Mouse (Mus musculus): ENCODE data around the gene Sipa1l3.

Gene Sipa1l3

DNA sequence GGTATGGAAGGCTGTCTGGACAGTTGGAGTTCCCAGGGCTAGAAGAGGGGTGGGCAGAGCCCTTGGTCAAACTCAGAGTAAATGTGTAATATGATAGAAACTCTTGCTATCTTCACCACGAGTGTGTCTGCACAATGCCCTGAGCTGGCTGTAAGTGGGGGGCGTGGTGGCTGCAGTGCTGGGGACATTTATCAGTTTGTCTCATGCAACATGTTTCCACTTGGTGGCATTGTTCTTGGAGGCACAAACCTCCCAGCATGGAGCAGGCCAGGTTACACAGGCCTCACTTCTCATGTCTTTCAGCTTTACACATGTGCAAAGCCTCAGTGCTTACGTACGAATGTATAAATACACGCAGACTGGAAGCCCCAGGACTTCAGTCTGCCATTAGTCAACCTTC, 146.3 kb downstream of the Sipa1l3 start:
- no peak for DNase-seq (ENCODE audit: low read depth)

DNA sequence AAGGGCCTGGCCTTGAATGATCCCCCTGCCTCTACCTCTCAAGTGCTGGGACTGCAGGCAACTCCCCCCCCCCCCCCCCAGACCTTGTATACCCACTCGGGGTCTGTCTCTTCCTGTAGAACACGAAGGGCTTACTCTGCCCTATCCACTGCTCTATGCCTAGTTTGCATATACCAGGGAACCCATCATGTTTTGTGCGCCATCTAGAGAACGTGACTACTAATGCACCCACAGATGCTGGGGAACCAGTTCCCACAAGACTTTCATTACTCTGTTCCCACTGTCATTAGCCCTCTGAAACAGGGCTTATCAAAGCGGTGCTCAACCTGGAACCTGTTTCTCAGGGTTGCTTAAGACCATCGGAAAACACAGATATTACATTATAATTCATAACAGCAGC, 148.4 kb downstream of the Sipa1l3 start:
- no peak for DNase-seq (ENCODE audit: low read depth)

DNA sequence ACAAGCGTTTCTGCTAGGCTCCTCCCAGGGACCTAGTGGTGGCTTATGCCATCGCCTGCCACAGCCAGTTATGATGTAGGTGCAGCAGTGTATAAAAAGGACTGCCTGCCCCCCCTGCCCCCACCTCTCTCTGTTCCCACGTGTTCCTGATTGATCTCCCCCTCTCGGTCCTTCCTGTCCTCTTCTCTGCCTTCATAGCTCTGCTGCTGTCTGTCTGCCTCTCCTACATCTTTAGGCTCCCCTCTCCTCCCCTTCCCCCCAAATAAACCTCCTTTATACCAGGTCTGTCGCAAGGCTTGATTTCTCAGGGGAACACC, 150.5 kb downstream of the Sipa1l3 start:
- DNase-seq (ENCODE audit: low read depth) = no peak

DNA sequence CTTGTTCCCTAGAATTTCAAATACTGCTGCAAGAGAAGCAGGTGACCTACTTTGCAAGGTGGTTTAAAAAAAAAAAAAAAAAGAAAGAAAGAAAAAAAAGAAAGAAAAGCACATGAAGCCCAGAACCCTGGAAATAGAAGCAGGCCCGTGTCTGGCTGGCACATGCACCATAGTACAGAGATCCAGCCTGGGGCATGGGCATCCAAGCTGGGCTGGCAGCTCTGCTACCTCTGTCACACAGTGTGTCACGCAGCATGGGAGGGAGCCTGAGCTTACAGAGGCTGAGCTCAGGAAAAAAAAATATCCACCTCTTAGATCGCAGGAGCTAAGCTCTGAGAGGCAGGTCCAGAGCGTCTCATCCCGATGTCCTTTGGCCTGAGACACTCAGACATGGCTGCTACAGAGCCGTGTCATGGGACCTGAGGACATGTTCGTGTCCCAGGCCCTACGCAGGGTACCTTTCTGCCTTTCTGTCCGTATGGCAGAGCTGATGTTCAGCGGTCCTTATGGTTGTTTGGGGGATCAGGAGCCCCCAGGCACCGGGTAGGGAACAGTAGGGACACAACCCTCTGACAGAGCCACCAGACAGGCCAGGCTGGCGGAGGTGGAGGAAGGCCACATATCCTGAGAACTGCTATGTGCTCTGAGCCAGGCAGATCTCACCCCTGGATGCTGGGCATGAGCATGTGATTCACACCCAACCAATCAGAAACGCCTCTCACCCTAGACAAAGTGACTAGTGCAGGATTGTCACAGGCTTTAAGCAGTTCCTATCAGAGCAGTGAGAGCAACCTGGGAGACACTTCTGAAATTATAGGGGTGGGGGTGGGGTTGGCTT, 151.1 kb downstream of the Sipa1l3 start:
- DNase-seq (ENCODE audit: low read depth) = no peak

DNA sequence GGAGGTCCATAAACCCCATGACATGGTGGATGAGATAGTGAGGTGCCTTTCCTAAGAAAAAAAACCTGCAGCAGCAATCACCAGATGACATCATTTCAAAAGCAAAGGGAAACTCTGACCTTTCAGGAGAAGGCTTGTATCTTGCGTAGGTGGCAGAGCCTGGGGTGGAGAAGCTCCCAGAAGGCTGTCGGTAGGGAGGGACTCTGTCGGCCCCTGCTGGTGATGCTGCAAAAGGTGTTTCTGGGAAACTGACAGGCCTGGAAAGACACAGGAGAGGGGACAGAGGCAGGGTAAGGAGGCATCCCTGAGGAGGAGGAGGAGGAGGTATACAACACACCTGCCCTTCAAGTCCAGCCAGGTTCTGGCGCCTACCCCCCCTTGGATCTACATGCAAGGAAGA, 154.4 kb downstream of the Sipa1l3 start:
- no peak for DNase-seq (ENCODE audit: low read depth)

DNA sequence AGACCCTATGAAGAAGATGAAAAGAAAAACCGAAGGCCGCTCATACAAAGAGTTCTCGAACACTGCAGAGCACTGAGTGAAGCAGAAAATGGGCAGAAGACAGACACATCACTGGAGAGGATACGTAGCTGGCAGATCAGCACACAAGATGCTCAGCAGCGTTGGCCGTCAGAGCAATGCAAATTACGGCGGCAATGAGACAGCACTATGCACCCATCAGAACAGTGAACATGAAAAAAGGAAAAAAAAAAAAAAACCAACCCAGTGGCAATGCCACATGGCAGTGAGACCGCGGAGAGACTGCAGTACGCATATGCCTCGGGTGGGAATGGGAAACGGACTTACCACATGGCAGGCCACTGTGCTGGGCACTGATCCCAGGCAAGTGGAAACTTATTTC, 156.9 kb downstream of the Sipa1l3 start:
- no peak for DNase-seq (ENCODE audit: low read depth)

DNA sequence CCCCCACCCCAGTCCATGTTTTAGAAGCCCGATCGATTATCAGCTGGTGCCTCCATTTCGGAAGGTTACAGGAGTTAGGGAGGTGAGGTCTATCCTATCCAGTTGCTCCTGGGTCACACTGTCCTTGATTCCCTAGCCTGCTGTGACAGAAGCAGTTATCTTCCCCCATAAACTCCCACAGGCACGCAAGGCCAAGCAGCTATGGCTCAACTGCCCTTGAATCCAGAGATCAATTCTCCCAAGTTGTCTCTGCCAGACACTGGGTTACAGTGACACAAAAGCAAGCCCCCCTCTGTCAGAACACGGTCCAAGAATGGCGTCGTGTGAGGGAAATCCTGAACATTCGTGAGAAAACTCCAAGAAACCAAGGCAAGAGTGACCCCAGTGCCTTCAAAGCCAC, 163.0 kb downstream of the Sipa1l3 start:
- DNase-seq (ENCODE audit: low read depth) = no peak

DNA sequence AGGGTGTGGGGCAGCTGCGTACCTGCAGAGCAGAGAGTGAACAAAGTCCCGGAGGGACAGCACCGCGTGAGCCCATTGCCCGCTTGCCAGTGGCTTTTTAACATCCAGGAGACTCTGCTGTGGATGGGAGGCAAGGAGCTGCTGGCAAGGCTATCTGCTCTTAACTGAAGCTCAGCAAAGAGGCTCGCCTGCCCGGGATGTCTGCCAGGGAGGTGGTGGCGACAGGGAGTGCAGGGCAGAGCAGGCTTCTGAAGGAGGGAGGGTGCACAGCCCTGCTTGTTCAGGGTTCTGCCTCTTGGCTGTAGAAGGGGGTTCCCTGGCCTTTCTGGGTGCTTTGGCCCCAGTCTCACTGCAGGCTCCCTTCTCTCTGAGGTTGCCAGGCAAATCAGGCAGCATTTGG, 164.3 kb downstream of the Sipa1l3 start:
- no peak for DNase-seq (ENCODE audit: low read depth)

DNA sequence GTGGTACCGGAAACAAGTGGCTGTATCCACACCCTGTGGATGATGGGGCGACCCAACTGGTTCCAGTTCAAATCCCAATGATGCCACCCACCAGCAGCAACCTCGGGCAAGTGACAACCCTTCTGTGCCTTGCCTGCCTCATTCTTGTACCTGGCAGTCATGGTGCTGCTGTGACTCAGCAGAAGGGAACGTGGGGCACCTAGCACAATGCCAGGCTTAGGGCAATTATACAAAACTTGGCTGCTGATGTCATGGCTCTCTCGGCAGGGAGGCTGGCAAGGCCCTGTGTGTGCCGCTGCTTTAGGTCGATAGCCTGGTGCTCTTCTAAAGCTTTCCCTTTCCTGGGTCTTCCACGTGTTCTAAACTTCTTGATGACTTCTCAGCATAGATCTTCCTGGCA, 166.2 kb downstream of the Sipa1l3 start:
- DNase-seq (ENCODE audit: low read depth) = no peak

DNA sequence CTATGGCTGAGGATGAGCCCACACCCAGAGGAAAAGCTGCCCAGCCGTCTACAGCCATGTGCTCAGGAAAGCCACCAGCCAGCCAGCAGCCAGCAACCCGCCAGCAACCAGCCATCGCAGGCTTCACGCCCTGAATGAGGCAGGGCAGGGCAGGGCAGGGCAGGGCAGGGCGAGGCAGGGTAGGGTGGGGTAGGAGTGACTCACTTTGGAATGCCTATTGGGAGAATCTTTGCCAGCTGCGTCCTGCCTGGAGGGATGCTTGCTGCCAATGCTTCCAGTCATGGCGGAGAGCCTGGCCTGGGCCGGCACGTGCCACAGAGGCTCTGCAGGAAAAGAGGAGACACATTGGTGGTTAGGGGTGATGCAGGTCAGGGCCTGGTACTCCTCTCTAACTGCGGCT, 168.0 kb downstream of the Sipa1l3 start:
- no peak for DNase-seq (ENCODE audit: low read depth)

DNA sequence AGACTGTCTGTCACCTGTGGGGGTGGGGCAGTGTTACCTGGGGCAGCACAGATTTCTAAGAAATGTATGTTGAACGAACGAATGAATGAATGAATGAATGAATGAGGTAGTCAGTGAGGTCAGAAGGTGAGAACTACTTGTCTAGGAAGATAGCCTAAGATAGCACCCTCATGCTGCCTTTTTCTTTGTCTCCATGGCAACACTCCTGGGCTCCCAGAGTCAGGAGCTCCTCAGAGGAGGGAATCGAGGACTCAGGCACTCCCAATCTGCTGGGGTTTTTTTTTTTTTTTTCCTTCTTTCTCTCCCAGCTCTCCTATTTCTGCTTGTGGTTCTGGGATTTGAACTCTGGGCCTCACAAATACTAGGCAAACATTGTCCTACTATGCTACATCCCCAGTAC, 172.2 kb downstream of the Sipa1l3 start:
- no peak for DNase-seq (ENCODE audit: low read depth)

DNA sequence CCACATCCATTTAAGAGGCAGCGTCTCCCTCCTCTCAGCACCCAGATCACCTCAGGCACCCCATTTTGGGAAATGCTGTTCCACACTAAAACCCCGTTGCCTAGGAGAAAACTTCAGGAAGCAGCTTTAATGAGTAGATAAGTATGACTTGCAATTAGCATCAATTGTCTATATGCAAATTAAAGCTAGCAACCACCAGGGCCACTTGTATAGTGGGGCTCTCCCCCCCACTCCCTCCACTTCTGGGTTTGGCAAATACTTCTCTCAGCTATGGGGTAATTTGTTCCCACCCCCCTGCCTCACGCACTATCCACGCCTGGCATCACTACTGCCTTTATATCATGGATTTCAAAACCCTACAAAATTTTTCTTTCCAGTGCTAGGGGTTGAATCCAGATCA, 172.9 kb downstream of the Sipa1l3 start:
- no peak for DNase-seq (ENCODE audit: low read depth)

DNA sequence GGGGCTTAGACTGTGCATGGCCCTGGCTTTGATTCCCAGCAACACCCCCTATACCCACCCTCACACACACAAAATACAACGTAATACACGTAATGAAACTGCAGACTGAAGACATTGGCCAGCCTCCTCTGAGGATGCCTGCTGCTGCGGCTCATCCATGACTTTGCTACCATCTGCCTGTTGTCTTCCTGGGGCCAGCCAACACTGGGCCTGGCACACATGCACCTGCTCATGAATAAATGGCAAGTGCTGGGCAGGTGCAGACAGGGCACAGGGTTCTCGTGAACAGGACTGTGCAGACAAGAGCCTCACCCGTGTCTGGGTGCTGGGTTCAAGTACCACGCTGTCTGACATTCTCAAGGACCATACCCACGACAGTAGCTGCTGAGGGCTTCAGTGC, 174.7 kb downstream of the Sipa1l3 start:
- DNase-seq (ENCODE audit: low read depth) = no peak

DNA sequence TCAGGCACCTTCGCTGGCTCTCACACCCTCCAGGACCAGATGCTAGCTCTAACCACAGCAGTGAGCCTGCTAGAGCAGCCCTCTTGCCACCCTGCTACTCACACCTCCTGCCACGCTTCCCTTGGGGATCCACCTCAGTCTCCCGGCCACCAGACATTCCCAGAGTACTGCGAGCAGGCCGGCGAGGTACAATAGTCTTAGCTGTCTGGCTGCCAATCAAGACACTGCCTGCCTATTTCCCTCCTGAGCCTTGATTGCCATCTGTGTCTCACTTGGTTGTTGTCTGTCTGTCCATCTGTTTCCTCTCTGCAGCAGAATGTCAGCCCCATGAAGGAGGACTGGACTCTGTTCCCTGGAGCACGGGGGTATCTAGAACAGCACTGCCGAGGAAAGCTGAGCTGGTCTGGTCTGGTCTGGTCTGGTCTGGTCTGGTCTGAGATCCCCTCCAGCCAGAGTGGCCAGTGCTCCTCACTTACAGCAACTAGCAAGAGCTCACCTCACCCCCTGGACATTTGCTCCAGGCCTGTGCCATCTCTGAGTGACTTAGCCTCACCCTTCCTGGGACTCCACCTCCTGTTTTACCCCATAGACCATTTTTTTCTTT, 175.8 kb downstream of the Sipa1l3 start:
- DNase-seq (ENCODE audit: low read depth) = no peak

DNA sequence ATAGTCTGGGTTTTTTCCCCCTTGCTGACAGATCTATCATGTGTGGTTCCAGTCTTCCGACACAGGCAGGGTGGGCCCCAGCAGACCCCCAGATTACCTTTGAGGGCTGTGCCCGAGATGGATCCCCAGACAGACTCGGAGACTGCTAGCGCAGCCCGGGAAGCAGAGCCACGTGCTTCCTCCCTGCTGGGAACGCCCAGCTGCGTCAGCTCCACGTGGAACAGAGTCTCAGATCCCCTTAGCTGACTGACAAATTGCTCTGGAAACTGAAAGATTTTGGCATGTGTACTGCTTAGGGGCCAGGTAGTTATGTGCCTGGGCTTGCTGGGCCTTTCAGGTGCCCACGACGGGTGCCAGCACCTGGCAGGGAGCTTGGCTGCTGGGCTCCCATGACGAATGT, 176.7 kb downstream of the Sipa1l3 start:
- DNase-seq (ENCODE audit: low read depth) = no peak

DNA sequence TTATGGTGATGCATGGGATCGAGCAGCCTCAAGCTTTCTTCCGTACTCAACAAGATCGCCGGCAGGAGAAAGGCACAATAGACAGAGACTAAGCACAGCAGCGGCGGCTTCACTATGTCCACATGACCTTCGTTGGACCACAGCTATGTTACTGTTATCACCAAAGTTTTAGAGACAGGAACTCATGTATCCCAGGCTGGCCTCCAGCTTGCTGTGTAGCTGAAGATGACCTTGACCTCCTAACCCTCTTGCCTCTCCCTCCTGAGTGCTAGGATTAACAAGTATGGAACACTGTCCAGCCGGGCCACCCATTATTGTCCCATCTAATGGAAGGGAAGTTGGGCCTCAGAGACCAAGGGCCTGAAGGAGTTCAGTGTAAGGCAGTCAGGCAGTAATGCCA, 177.6 kb downstream of the Sipa1l3 start:
- DNase-seq (ENCODE audit: low read depth) = no peak

DNA sequence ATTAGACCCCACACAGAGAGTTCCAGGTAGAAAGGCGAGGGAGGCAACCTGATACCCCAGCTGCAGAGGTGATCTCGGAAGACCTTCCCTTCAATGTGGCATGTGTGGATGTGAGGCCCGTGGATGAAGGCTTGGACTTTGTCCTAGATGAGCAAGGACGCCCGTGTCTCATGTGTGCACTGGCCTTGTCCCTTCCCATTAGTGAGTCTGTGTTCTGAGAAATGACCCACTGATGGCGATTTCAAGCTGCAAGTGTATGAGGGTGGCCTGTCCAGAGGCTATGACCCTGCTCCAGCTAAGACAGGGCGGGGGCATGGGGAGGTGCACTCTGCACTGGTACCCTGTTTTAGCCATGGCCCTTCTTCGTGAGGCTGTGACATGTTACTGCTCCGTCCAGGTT, 178.2 kb downstream of the Sipa1l3 start:
- DNase-seq (ENCODE audit: low read depth) = no peak

DNA sequence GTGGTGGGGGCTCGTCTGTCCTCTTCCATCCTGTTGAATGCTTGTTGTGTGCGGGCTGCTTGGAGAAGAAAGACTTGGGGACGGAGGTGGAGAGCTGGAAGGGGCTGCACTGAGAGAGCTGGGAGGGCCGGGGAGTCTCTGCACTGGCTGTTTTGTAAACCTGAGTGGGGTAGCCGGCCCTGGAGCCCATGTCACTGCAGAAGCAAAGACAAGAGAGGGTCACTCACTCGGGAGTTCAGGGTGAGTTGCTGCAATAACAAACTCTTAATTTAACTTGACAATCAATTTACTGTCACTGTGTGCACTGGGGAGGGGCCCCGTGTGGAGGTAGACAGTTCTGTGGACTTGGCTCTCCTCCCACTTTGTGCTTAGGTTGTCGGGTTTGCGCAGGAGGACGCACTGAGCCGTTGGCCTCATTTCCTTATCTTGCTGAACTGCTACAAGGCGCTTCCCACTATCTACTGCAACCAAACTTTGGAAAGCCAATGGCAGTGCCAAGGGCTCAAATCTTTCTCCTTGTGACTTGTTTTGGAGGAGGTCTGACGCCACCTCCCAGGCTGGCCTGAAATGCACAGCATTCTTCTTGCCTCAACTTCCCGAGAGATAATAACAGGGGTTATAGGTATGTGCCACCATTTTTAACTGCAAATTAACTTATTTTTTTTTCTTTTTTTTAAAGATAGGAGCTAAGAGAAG, 179.3 kb downstream of the Sipa1l3 start:
- no peak for DNase-seq (ENCODE audit: low read depth)

DNA sequence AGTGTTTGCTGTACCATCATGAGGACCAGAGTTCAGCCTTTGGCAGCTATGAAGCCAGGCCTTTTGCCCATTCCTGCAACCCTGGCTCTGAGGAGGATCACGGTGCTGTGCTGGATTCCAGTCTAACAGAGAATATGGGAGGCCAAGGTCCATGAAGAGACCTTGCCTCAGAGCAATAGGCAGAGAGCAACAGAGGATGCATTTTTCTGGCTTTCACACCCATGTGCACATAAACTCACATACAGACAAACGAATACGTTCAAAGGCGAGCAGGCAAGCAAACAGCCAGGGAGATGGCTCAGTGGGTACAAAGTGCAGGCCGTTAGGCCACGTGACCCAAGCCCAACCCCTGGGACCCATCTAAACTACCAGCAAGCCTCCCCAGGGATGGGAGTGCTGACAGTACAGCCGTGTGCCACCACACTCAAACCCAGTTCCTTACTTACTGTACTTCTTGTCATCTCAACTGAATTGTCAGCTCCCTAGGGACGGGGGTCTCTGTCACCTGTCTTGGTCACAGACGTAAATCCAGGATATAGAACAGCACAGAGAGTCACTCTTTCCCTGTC, 180.0 kb downstream of the Sipa1l3 start:
- no peak for DNase-seq (ENCODE audit: low read depth)

DNA sequence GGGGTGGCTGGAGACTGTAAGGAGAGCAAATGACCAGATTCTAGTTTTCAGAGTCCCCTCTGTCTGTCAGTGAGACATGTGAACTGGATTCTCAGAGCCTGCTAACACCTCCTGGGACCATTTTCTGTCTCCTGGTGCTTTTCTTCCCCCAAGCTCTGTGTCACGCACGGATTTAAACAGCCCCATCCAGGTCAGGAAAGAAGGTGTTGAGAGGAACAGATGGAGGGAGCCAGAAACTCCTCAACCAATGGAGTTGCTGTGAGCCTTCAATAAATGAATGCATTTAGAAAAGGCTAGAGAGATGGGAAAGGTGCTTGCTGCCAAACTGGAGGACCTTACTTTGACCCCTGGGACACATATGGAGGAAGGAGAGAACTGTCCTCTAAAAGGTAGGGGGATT, 180.7 kb downstream of the Sipa1l3 start:
- no peak for DNase-seq (ENCODE audit: low read depth)

DNA sequence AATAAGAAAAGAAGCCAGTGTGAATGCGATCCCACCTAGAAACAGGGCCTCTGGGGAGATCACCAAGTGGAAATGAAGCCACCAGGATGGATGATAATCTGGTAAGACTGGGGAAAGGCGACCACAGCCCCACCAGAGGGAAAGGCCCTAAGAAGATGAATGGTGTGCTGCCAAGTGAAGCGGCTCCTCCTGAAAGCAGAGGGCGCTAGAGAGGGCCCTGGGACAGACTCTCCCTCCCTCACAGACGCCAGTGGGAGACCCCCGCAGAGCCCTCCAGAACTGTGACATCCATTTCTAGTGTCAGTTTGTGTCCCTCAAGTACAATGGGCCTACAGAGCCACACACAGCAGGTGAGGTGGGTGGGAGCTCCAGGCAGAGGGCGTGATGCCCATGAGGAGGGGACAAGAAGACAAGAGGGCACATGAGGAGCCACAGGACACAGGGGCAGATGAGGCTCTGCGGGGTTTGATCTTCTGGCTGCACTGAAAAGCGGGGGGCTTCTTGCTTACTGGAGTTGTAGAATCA, 181.6 kb downstream of the Sipa1l3 start:
- DNase-seq (ENCODE audit: low read depth) = no peak

DNA sequence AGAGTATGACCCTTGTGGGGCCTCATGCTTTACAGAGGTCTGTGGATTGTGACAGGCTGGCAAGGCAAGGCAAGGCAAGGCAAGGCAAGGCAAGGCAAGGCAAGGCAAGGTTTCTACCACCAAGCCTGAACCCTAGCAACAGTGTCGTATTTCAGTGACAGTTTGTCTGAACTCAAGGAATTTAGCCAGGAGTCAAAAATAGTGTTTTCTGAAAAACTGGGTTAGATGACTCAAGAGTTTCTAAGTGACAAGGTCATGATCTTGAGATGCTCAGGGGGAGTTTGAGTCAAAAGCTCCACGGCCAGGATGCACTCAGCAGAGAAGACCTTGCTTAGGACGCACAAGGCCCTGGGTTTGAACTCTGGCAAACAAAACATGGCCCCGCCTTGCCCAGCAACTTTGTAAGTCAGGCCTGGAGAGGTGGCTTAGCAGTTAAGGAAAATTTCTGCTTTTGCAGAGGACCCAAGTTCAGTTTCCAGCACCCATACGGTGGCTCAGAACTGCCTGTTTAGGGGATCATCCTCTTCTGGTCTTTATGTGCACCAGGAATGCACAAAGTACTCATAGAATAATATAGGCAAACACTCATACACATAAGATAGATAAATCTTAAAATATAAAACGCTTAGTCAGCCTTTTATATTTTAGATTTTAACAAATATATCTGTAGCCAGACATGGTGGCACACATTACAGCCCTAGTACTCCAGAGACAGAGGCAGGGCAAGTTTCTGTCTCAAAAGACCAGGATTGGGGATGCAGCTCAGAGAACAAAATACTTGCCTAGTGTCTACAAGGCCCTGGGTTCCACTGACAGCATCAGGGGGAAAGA, 182.4 kb downstream of the Sipa1l3 start:
- DNase-seq (ENCODE audit: low read depth) = no peak

Measured in naive thymus-derived CD4-positive, alpha-beta T cell, adult 2 months (primary cell).